Mouse (Mus musculus) intestine, postnatal 0 days (tissue): ENCODE measurements around the gene Scrt2. TPM values are rescaled to one million over a fixed set of nuclear protein-coding genes. Genes with fewer than 3 reads are reported as not detected.

Source experiments
- ATAC-seq: fragments of 200-750 bp; cut with Nextera tagmentation; 2 replicates; pipeline ENCODE4 v1.8.0; 2017; ENCODE audit warnings: mild to moderate bottlenecking, moderate TSS enrichment, moderate library complexity
- H3K27ac ChIP-seq: fragments of 300-500 bp; sonication (generic); 2 replicates; pipeline ENCODE4 v1.5.1; 2014; ENCODE audit warnings: mild to moderate bottlenecking, low read depth, low read length, moderate library complexity
- H3K27me3 ChIP-seq: fragments of 300-500 bp; sonication (generic); replicated peaks from 2 replicates; pipeline ENCODE4 v1.6.1; 2014; ENCODE audit warnings: low read length, mixed read lengths; ENCODE audit not compliant: control insufficient read depth, insufficient read depth
- H3K36me3 ChIP-seq: fragments of 300-500 bp; sonication (generic); 2 replicates; pipeline ENCODE4 v1.6.1; 2014; ENCODE audit warnings: mild to moderate bottlenecking, moderate library complexity; ENCODE audit not compliant: control insufficient read depth, insufficient read depth
- H3K4me1 ChIP-seq: fragments of 300-500 bp; sonication (generic); replicated peaks from 2 replicates; pipeline ENCODE4 v1.6.1; 2014; ENCODE audit warnings: antibody characterized with exemption, low read length, mixed read lengths; ENCODE audit not compliant: control insufficient read depth, insufficient read depth
- H3K4me2 ChIP-seq: fragments of 300-500 bp; sonication (generic); replicated peaks from 2 replicates; pipeline ENCODE4 v1.6.1; 2014; ENCODE audit warnings: low read depth, mild to moderate bottlenecking, moderate library complexity
- H3K4me3 ChIP-seq: fragments of 300-500 bp; sonication (generic); 2 replicates; pipeline ENCODE4 v1.5.1; 2014; ENCODE audit warnings: low read depth, low read length
- H3K9ac ChIP-seq: fragments of 300-500 bp; sonication (generic); 2 replicates; pipeline ENCODE4 v1.6.1; 2014; ENCODE audit warnings: mild to moderate bottlenecking, low read depth, low read length
- H3K9me3 ChIP-seq: fragments of 300-500 bp; sonication (generic); 2 replicates; pipeline ENCODE4 v1.6.1; 2016; ENCODE audit warnings: mixed run types; ENCODE audit not compliant: control insufficient read depth
- CTCF ChIP-seq: sonication (generic); IDR thresholded peaks from 2 replicates; pipeline ENCODE4 v1.5.1; 2016; ENCODE audit warnings: low read depth, mild to moderate bottlenecking, control low read depth, antibody characterized with exemption, moderate library complexity
- WGBS: fragments of 180-500 bp; shearing (Covaris S2); extraction: QIAGEN DNeasy Blood & Tissue Kit; methylation state at CpG from one replicate; pipeline ENCODE4 v1.1.7; 2014; 5-methylcytosine and 5-hydroxymethylcytosine counted together
- polyA plus RNA-seq: library from polyadenylated mRNA; unstranded; fragments of >200 nt; fragmentation: Nextera tagmentation; extraction: Ambion mirVana; gene quantifications from 2 replicates; pipeline ENCODE4 v1.2.1, GENCODE M21; 2015

Scrt2 gene
- polyA plus RNA-seq, 1 experiment from 2014 or later, result not detected

- Histone ChIP-seq H3K27me3 (peaks cover 39% of the 10 kb centered on the region), H3K4me2 (no peak overlapping the region), H3K27ac (no peak overlapping the region), H3K4me1 (no peaks in the 10 kb centered on the region), H3K36me3 (no peaks in the 10 kb centered on the region), H3K9ac (no peak overlapping the region), H3K4me3 (no peak overlapping the region), H3K9me3 (no peaks in the 10 kb centered on the region)
- WGBS, result 86% methylated on average over 5 of the region's 5 CpGs
- no peak for TF ChIP-seq CTCF
- ATAC-seq, result no peak
Measured at GRCm38 (mm10) chr2:152087111-152087510, 5.8 kb downstream of the Scrt2 start.

GRCm38 (mm10) chr2:152089078-152089477 is 7.7 kb downstream of the Scrt2 start:
- WGBS, result 13% methylated on average over 4 of the region's 4 CpGs
- H3K4me1 ChIP-seq, result no peaks in the 10 kb centered on the region
- no peaks in the 10 kb centered on the region for H3K9me3 ChIP-seq
- no peak for ATAC-seq
- peaks cover 40% of the 10 kb centered on the region for H3K27me3 ChIP-seq
- no peak overlapping the region for H3K4me3 ChIP-seq
- TF ChIP-seq CTCF, result peak; percentile 82
- no peak overlapping the region for H3K4me2 ChIP-seq
- H3K27ac ChIP-seq, result no peak overlapping the region
- H3K9ac ChIP-seq, result no peak overlapping the region
- no peaks in the 10 kb centered on the region for H3K36me3 ChIP-seq

- ATAC-seq, result no peak
- TF ChIP-seq CTCF, result no peak
- no peaks in the 10 kb centered on the region for H3K4me1 ChIP-seq
- no peak overlapping the region for H3K4me3 ChIP-seq
- no peak overlapping the region for H3K9ac ChIP-seq
- no peaks in the 10 kb centered on the region for H3K36me3 ChIP-seq
- H3K27me3 ChIP-seq, result peaks cover 42% of the 10 kb centered on the region
- no peak overlapping the region for H3K4me2 ChIP-seq
- no peak overlapping the region for H3K27ac ChIP-seq
- 82% methylated on average over 5 of the region's 5 CpGs for WGBS
- no peaks in the 10 kb centered on the region for H3K9me3 ChIP-seq
Measured at GRCm38 (mm10) chr2:152089581-152089980, 8.3 kb downstream of the Scrt2 start.

GRCm38 (mm10) chr2:152090486-152090885 is 9.2 kb downstream of the Scrt2 start:
- WGBS, result 78% methylated on average over 5 of the region's 5 CpGs
- no peak for TF ChIP-seq CTCF
- no peak for ATAC-seq
- Histone ChIP-seq H3K4me2 (no peak overlapping the region), H3K9me3 (no peaks in the 10 kb centered on the region), H3K27ac (no peak overlapping the region), H3K27me3 (peaks cover 50% of the 10 kb centered on the region), H3K9ac (no peak overlapping the region), H3K4me1 (no peaks in the 10 kb centered on the region), H3K36me3 (no peaks in the 10 kb centered on the region), H3K4me3 (no peak overlapping the region)

GRCm38 (mm10) chr2:152091342-152092056 is 10.2 kb downstream of the Scrt2 start:
- no peak overlapping the region for H3K9ac ChIP-seq
- TF ChIP-seq CTCF, result no peak
- H3K9me3 ChIP-seq, result no peaks in the 10 kb centered on the region
- WGBS, result 30% methylated on average over 12 of the region's 12 CpGs
- ATAC-seq, result no peak
- H3K4me3 ChIP-seq, result no peak overlapping the region
- no peak overlapping the region for H3K4me2 ChIP-seq
- H3K4me1 ChIP-seq, result no peaks in the 10 kb centered on the region
- peaks cover 55% of the 10 kb centered on the region for H3K27me3 ChIP-seq
- no peaks in the 10 kb centered on the region for H3K36me3 ChIP-seq
- H3K27ac ChIP-seq, result no peak overlapping the region

GRCm38 (mm10) chr2:152092927-152093326 is 11.6 kb downstream of the Scrt2 start:
- peaks cover 55% of the 10 kb centered on the region for H3K27me3 ChIP-seq

More at GRCm38 (mm10) chr2:152092927-152093326, 11.6 kb downstream of the Scrt2 start:
- Histone ChIP-seq H3K4me3 (peak overlapping the region; percentile 37), H3K36me3 (no peaks in the 10 kb centered on the region), H3K4me2 (peak overlapping the region; percentile 66), H3K9me3 (no peaks in the 10 kb centered on the region), H3K9ac (no peak overlapping the region), H3K4me1 (no peaks in the 10 kb centered on the region), H3K27ac (no peak overlapping the region)
- no peak for ATAC-seq
- 8% methylated on average over 45 of the region's 45 CpGs for WGBS
- peak; percentile 24; the same call in 1 of the 2 replicates for TF ChIP-seq CTCF
